Mouse (Mus musculus): ENCODE measurements around the gene B430305J03Rik. TPM values are rescaled to one million over a fixed set of nuclear protein-coding genes. Genes with fewer than 3 reads are reported as not detected.

B430305J03Rik gene
- polyA plus RNA-seq (2014; fragmentation: Illumina TruSeq; extraction: RNeasy Lipid Tissue Mini Kit (QIAGEN cat#74804); ENCODE audit: low read depth, low replicate concordance) = not detected

DNA sequence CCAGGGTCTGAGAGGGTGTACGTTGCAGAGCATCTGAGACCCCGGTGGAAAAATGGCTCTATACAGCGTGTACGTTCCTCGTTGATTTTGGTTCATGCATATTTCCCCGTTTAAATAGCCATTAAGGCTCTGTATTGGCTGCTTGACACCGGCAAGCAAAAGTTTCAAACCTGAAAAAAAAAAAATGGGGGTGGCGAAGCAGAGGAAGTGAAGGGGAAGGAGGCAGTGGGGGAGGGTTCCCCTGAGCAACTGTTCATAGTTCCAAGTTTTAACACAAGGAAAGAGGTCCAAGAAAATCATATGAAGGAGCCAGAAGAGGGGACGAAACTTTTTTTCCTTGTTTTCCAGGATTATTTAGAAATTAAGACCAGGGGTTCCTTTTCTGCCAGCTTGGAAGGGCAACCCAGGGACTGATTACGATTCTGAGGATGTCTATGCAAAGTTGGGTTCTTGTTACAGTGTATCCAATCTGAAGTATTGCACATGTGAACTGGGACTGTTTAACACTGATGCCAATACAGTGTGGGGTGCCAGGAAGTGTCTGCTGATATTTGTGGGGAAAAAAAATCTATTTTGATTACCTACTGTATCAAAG is at the start of gene B430305J03Rik:
B430305J03Rik (minus strand) TSS at position 173 of the 595 bp plus-strand sequence.

DNA sequence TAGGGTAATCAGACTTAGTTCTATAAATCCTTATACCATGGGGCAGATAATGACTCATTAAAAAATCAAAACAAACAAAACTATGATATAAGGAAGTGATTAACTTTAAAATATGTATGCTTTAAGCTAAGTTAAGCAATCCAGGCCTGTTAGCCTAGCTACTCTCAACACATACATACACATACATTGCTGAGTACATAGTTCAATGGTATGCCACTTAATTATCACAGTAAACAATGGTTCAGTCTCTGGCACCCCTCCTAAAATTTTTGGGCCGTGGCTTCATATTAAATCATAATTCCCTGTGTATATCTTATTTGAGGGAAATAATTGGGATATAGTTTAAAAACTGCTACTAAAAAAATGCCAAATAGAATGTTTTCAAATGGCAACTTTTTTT is 4.4 kb downstream of the B430305J03Rik start, which contains the start of gene Rap2b:
Rap2b (plus strand) TSS at position 301 of the 400 bp plus-strand sequence.

Other genes starting within 250 kb of the B430305J03Rik start
- gene Rap2b, start 4.3 kb downstream of the B430305J03Rik start, polyA plus RNA-seq (2014; fragmentation: Illumina TruSeq; extraction: RNeasy Lipid Tissue Mini Kit (QIAGEN cat#74804); ENCODE audit: low read depth, low replicate concordance) = 2.3 TPM

Data from kidney, adult 10 weeks (tissue).